Mouse (Mus musculus) regulatory T cell (primary cell): ENCODE data around the gene Spic.
"Not testable (repeated sequence)": the region's sequence is repeated elsewhere in the genome, so short reads cannot be mapped to it uniquely, and the experiment has no call there.

Experiments used
- in situ Hi-C: fragments of 300-600 bp; cut with MboI, MseI; formaldehyde crosslinking; loops from one replicate; pipeline ENCODE4 v1.15.1; 2025; ENCODE audit warnings: high pct_unique_total_duplicates

The Spic gene

DNA sequence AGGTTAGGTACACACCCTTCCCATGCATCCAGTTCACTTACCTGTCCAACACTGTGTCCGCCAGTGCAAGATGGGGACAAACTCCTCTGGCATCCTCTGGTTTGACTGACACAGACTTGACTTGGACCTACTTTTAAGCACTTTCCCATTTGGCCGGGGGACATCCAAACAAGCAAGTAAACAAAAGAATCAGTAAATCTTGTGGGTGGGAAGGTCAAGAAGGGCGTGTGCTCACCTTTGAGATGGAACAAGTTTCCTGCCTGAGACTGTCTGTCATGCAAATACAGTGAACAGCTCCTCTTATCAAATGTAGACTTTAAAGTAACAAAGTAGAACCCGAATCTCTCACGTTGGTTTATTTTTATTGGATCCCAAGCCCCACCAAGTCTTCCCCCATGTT, at the start of gene Spic:
Gene Spic, minus strand, starts transcription at position 91 of the 400 bp plus-strand sequence.
- in situ Hi-C loops: no loop called here

DNA sequence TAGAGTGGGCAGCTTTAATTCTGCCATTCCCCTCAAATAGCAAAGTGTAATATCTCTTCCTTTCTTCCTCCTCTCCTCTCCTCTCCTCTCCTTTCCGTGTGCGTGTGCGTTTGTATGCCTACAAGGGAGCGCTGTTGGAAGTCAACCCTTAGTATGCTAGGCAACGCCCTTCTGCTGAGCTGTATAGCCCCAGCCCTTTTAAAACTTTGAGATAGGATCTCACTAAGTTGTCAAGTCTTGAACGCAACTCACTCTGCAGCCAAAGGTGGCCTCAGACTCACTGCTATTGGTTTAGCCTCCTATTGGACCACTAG, 47.5 kb upstream of the Spic start:
- in situ Hi-C loops: no loop called here

- in situ Hi-C loops: no loop called here
These were observed 46.9 kb upstream of the Spic start for GRCm38 (mm10) chr10:88731496-88732308.

- in situ Hi-C loops: no loop called here
These were observed 46.0 kb upstream of the Spic start, which contains the start of gene Arl1 for GRCm38 (mm10) chr10:88730571-88731495. Arl1 (plus strand) TSS chr10:88730858.

DNA sequence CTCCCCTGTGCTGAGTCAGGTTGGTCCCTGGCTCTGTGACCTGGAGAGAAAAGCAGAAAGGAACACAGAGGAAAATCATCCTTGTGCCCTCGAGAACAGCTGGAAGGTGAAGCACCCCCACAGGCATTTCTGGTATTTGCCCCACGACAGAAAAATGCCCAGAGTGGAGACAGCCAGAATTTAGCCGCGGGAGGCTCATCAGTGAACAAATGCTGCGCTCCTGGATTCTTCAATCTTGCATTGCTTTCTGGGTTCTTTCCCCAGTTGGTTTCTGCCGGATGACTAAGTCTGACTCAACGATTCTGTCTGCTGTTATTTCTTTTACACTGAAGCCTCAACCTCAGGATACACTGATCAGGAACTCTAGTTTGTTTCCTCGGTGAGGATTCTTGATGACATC, 43.4 kb upstream of the Spic start:
- in situ Hi-C loops: loop anchor here (5.0 kb wide), 1 partner anchor 351 kb away; the partner anchor contains the start of genes Dram1 and Gnptab

DNA sequence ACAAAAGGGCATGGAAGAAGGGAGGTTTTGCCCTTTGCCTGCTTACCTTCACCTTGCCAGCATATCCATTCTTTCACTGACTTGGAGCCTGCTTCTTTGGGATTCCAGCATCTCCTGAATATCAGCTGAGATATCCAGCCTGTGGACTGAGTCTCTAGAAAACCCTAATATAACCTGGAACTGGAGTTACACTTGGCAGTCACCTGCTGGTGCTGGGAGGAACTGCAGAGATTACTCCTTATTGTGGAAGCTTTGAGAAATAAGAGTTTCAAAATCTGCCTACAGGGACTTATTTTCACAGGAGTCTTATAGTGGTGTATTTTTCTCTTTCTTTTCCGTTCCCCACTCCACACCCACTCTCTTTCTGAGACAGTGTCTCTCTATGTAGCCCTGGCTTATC, 42.3 kb upstream of the Spic start:
- in situ Hi-C loops: loop anchor here (5.0 kb wide), 1 partner anchor 350 kb away; the partner anchor contains the start of genes Dram1 and Gnptab

- in situ Hi-C loops: loop anchor here (5.0 kb wide), 1 partner anchor 348 kb away; the partner anchor contains the start of genes Dram1 and Gnptab
These were observed 40.5 kb upstream of the Spic start for GRCm38 (mm10) chr10:88725343-88725742.

GRCm38 (mm10) chr10:88719618-88720017, 34.8 kb upstream of the Spic start:
- in situ Hi-C loops: no loop called here

DNA sequence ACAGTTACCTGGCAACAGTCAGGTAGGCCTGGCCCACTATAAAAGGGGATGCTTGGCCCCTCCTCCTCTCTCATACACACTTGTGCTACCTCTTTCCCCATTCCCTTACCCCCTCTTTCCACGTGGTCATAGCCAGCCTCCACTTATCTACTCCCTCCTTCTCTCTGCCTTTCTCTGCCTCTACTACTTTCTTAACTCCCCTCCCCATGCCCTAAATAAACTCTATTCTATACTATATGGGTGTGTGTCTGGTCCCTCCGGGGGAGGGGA, 32.9 kb upstream of the Spic start:
- in situ Hi-C loops: no loop called here

GRCm38 (mm10) chr10:88716986-88717755, 32.4 kb upstream of the Spic start:
- in situ Hi-C loops: no loop called here

DNA sequence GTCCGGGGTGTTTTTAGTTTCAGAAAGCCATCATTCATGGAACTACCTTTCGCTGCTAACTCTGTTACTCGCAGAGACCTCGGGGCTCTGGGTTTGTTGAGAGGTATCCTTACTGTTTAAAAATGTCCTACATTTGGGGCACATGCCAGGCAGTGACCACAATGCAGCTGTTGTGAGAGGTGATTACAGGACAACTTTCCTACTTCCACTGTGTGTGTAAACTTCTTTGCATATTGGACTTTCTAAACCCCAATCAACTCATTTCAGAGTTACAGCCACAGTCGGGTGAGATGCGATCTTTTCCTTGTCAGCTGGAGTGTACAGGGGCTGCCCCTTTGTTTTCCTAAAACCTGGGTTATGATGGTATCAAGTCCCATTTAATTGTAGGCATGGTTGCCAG, 30.8 kb upstream of the Spic start:
- in situ Hi-C loops: no loop called here

DNA sequence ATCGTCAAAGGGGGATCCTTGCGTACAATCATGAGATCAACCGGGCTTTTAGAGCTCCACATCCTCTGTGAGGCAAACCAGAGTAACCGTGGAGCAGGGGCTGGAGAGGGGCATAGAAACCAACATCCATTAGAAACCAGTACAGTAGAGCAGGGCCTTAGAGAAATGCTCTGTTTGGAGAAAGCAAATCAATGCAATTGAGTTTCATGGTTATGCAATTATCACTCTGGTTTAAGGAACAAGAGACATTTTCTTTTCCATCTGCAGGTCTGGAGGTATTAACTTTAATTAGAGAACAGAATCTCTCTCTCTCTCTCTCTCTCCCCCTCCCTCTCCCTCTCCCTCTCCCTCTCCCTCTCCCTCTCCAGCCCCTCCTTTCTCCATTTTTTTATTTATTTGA, 29.9 kb upstream of the Spic start:
- in situ Hi-C loops: no loop called here

DNA sequence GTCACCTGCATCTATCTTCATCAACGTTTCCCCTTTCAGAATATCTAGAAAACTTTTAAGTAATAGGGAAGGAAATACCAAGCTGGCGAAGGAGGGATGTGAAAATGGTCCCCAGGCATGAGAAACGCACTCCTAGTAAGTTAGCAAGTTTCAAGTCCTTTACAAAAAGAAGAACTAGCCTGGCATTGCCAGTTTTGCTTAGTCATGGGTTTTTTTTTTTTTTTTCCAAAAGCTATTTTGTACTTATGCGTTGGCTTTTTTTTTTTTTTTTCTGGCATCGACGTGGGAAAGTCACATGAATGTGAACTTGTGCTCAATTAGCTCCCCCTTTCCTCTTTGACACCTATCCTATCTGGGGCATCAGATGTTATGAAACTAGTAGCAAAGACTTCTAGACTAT, 27.5 kb upstream of the Spic start:
- in situ Hi-C loops: no loop called here

- in situ Hi-C loops: no loop called here
These were observed 24.1 kb upstream of the Spic start for GRCm38 (mm10) chr10:88708671-88709523.

DNA sequence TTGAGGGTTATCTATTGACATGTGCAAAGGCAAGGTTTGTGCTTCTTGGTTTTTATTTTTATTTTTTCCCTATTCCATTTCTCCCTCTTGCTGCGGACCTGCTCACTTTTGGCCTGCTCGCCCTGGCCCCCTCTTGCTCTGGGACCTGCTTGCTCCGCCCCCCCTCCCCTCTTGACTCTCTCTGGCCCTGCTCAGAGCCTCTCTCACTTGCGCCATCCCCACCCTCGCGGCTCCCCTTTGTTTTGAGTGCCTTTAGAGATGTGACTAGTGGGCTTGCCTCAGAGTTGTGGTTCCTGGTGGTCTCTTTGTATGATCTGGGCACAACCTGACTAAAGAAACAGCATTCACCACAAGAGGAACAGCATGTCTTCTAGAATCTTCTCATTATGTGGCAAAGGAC, 16.1 kb upstream of the Spic start:
- in situ Hi-C loops: no loop called here

GRCm38 (mm10) chr10:88682904-88683563, 1.8 kb downstream of the Spic start:
- in situ Hi-C loops: no loop called here

- in situ Hi-C loops: no loop called here
These were observed 12.0 kb downstream of the Spic start for GRCm38 (mm10) chr10:88672825-88673224.

- in situ Hi-C loops: no loop called here
These were observed 12.7 kb downstream of the Spic start for GRCm38 (mm10) chr10:88672123-88672522.

DNA sequence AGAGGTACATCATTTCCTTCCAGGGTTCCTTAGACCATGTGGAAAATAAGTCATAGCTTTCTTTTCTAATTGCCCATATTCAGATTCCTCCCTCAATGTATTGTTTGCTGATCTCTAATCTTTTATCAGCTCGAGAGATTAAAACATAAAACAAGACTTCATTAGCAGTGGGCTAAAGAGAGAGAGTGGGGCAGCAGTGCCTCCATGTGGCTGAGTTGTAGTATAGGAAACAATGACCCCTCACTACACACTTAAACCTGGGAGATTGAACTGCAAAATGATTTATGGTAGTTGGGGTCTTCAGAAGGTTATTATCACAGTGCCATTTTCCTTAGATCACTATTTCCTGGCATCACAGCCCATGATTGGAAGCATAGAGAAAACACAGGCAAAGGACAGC, 15.1 kb downstream of the Spic start:
- in situ Hi-C loops: no loop called here

- in situ Hi-C loops: not testable (repeated sequence)
These were observed 21.0 kb downstream of the Spic start for GRCm38 (mm10) chr10:88663856-88664255.
